Comparison of ENCODE assay signal across 8 mouse cellular contexts in genomic region chr6:91212571-91212970, GRCm38 (mm10). TPM values are rescaled to one million over a fixed set of nuclear protein-coding genes. Genes with fewer than 3 reads are reported as not detected.
DNase-seq lines count a peak whose midpoint lies in the region; ATAC-seq and TF ChIP-seq lines count a peak whose summit lies in the region.

No protein-coding gene starts in this region.

- H3K4me3 ChIP-seq in embryonic facial prominence, embryonic 15.5 days (replicated peaks) = peak overlapping the region; percentile 56
- H3K4me3 ChIP-seq in heart, embryonic 14.5 days (ENCODE audit: control insufficient read depth in 1 of 2, insufficient read depth in 1 of 2, low read depth in 1 of 2, low read length in 2 of 2) = peak overlapping the region; percentile 42 to 59
- H3K4me3 ChIP-seq in stomach, postnatal 0 days (ENCODE audit: low read depth, low read length) = peak overlapping the region; percentile 27

- H3K36me3 ChIP-seq in embryonic facial prominence, embryonic 15.5 days = no peaks in the 10 kb centered on the region
- 0 out of 2 replicates have a peak, but pooled peaks cover 2% of the 10 kb centered on the region for H3K36me3 ChIP-seq in heart, embryonic 14.5 days (ENCODE audit: control insufficient read depth, insufficient read depth, low read length)
- no peaks in the 10 kb centered on the region for H3K36me3 ChIP-seq in stomach, postnatal 0 days (ENCODE audit: control insufficient read depth, insufficient read depth, low read length)

- peak overlapping the region; percentile 52 for H3K9ac ChIP-seq in embryonic facial prominence, embryonic 15.5 days
- peak overlapping the region; percentile 73 for H3K9ac ChIP-seq in heart, embryonic 14.5 days (ENCODE audit: low read length)
- H3K9ac ChIP-seq in stomach, postnatal 0 days (ENCODE audit: low read length) = peak overlapping the region; percentile 27; the same call in 1 of the 2 replicates

- no peaks in the 10 kb centered on the region for H3K27me3 ChIP-seq in embryonic facial prominence, embryonic 15.5 days
- 0 out of 2 replicates have a peak, but pooled peaks cover 7% of the 10 kb centered on the region for H3K27me3 ChIP-seq in heart, embryonic 14.5 days (ENCODE audit: control insufficient read depth, insufficient read depth, low read length)
- no peaks in the 10 kb centered on the region for H3K27me3 ChIP-seq in stomach, postnatal 0 days (ENCODE audit: control insufficient read depth, insufficient read depth, low read length)

- no peak for TF ChIP-seq EP300 in stomach, postnatal 0 days (optimal IDR thresholded peaks at IDR 0.05)

- DNase-seq in 3T3-L1 (ENCODE audit: low read depth, low spot score) (peak; percentile 98), MN1 (ENCODE audit: low spot score) (peak; percentile 87)
- DNase-seq in kidney, postnatal 10 days = peak; percentile 70
- peak; percentile 67 to 77 for DNase-seq in lung, postnatal 4 days
- DNase-seq in stomach, postnatal 0 days (ENCODE audit: low spot score) = peak; percentile 61
- DNase-seq in B cell, adult 2 months = no peak

- H3K4me1 ChIP-seq in embryonic facial prominence, embryonic 15.5 days = peaks cover 79% of the 10 kb centered on the region
- peaks cover 50 to 61% of the 10 kb centered on the region in 2 experiments for H3K4me1 ChIP-seq in heart, embryonic 14.5 days (ENCODE audit: control insufficient read depth in 2 of 2, insufficient read depth in 2 of 2, low read length in 2 of 2)
- H3K4me1 ChIP-seq in stomach, postnatal 0 days (replicated peaks; ENCODE audit: control insufficient read depth, insufficient read depth) = peaks cover 4% of the 10 kb centered on the region; the same call in 1 of the 2 replicates

- WGBS in embryonic facial prominence, embryonic 15.5 days = 2% methylated on average over 29 of the region's 29 CpGs
- 1% methylated on average over 29 of the region's 29 CpGs for WGBS in heart, embryonic 14.5 days
- 1% methylated on average over 28 of the region's 29 CpGs for WGBS in stomach, postnatal 0 days

- peak overlapping the region; percentile 81 for H3K27ac ChIP-seq in embryonic facial prominence, embryonic 15.5 days (replicated peaks)
- H3K27ac ChIP-seq in heart, embryonic 14.5 days (replicated peaks in 1 of 2; ENCODE audit: control insufficient read depth in 1 of 2, insufficient read depth in 1 of 2, low read depth in 2 of 2, low read length in 2 of 2) = peak overlapping the region; percentile 46 to 48; a peak in 3 of 4 replicates
- H3K27ac ChIP-seq in stomach, postnatal 0 days (replicated peaks) = no peak overlapping the region

- H3K9me3 ChIP-seq in embryonic facial prominence, embryonic 15.5 days (replicated peaks) = no peaks in the 10 kb centered on the region
- no peaks in the 10 kb centered on the region for H3K9me3 ChIP-seq in heart, embryonic 14.5 days (ENCODE audit: control insufficient read depth, low read length)
- no peaks in the 10 kb centered on the region for H3K9me3 ChIP-seq in stomach, postnatal 0 days (ENCODE audit: control insufficient read depth, low read length)

- ATAC-seq in embryonic facial prominence, embryonic 15.5 days (ENCODE audit: insufficient number of reproducible peaks, low FRiP score, low TSS enrichment, low read depth) = peak; percentile 90
- ATAC-seq in heart, embryonic 14.5 days (ENCODE audit: insufficient number of reproducible peaks, insufficient read depth, low FRiP score, low read depth) = peak; percentile 27
- ATAC-seq in stomach, postnatal 0 days (ENCODE audit: low FRiP score, low TSS enrichment) = peak; percentile 55; the same call in 1 of the 2 replicates

- peak overlapping the region; percentile 63 for H3K4me2 ChIP-seq in embryonic facial prominence, embryonic 15.5 days (replicated peaks)
- peak overlapping the region; percentile 65 for H3K4me2 ChIP-seq in heart, embryonic 14.5 days (ENCODE audit: low read length)
- H3K4me2 ChIP-seq in stomach, postnatal 0 days (replicated peaks; ENCODE audit: low read depth) = peak overlapping the region; percentile 56

- TF ChIP-seq CTCF in stomach, postnatal 0 days (IDR thresholded peaks at IDR 0.05; ENCODE audit: low read depth) = no peak

RNA-seq across cellular contexts. Expression of gene Fbln2, which starts 0.3 kb away (rescaled TPM):
- polyA plus RNA-seq in embryonic facial prominence, embryonic 15.5 days (2015; fragmentation: Nextera tagmentation; extraction: Ambion mirVana) = 240 and 260 TPM in 2 replicates
- 127 and 144 TPM in 2 replicates for polyA plus RNA-seq in heart, embryonic 14.5 days (2014; fragmentation: Nextera tagmentation; extraction: Ambion mirVana)
- polyA plus RNA-seq in stomach, postnatal 0 days (2015; fragmentation: Nextera tagmentation; extraction: Ambion mirVana) = 29.5 and 32.1 TPM in 2 replicates

RNA-seq across cellular contexts. Expression of gene Hdac11, which starts 56.1 kb away (rescaled TPM):
- 12.2 and 14.1 TPM in 2 replicates for polyA plus RNA-seq in embryonic facial prominence, embryonic 15.5 days (2015; fragmentation: Nextera tagmentation; extraction: Ambion mirVana)
- polyA plus RNA-seq in heart, embryonic 14.5 days (2014; fragmentation: Nextera tagmentation; extraction: Ambion mirVana) = 11.4 and 12.7 TPM in 2 replicates
- 6.5 and 7.1 TPM in 2 replicates for polyA plus RNA-seq in stomach, postnatal 0 days (2015; fragmentation: Nextera tagmentation; extraction: Ambion mirVana)

Comparison
In these comparisons a context has a peak if more than half of its experiments do, and no peak if none do; other contexts are left out.
1. DNase-seq: peak in 3T3-L1 (single experiment), MN1 (single experiment), kidney, postnatal 10 days (single experiment), lung, postnatal 4 days (2 of 2) and stomach, postnatal 0 days (single experiment); none in B cell, adult 2 months (0 of 2).
2. ATAC-seq: peak in every context shown above with its lines; median percentile 90 in embryonic facial prominence, embryonic 15.5 days; 55 in stomach, postnatal 0 days; 27 in heart, embryonic 14.5 days.
3. Peak in every context shown above with its lines, with median percentiles within 50 percentile points of each other: H3K4me2 ChIP-seq, H3K4me3 ChIP-seq and H3K9ac ChIP-seq.